Mouse (Mus musculus) megakaryocyte, embryonic 14.5 days (primary cell): Measurements from ENCODE around the gene Palmd. TPM values are rescaled to one million over a fixed set of nuclear protein-coding genes. Genes with fewer than 3 reads are reported as not detected.

Source experiments
- H3K27me3 ChIP-seq: replicated peaks from 2 replicates; pipeline ENCODE3; 2012; ENCODE audit warnings: inconsistent platforms
- H3K36me3 ChIP-seq: replicated peaks from 2 replicates; pipeline ENCODE3; 2012; ENCODE audit warnings: low read length, inconsistent platforms, mixed read lengths
- H3K4me1 ChIP-seq: 2 replicates; pipeline ENCODE4 v1.6.1; 2012; ENCODE audit warnings: inconsistent platforms
- H3K4me3 ChIP-seq: replicated peaks from 2 replicates; pipeline ENCODE3; 2012; ENCODE audit warnings: moderate library complexity, mild to moderate bottlenecking, inconsistent platforms
- H3K9me3 ChIP-seq: 2 replicates; pipeline ENCODE4 v1.6.1; 2012; ENCODE audit warnings: inconsistent platforms
- FLI1 ChIP-seq: IDR thresholded peaks from 2 replicates; pipeline ENCODE4 v1.6.1; 2012; ENCODE audit warnings: low read length, inconsistent platforms, mixed read lengths
- GATA1 ChIP-seq: IDR thresholded peaks from 3 replicates; pipeline ENCODE4 v1.6.1; 2012; ENCODE audit warnings: mixed read lengths, low read length, inconsistent platforms, borderline replicate concordance
- polyA plus RNA-seq: library from polyadenylated mRNA; stranded (reverse); fragments of >175 nt; gene quantifications from 2 replicates; pipeline ENCODE4 v1.2.3, GENCODE M21; 2012; ENCODE audit warnings: low replicate concordance; ENCODE audit not compliant: insufficient read depth

Gene Palmd
- not detected in 2 replicates for polyA plus RNA-seq

DNA sequence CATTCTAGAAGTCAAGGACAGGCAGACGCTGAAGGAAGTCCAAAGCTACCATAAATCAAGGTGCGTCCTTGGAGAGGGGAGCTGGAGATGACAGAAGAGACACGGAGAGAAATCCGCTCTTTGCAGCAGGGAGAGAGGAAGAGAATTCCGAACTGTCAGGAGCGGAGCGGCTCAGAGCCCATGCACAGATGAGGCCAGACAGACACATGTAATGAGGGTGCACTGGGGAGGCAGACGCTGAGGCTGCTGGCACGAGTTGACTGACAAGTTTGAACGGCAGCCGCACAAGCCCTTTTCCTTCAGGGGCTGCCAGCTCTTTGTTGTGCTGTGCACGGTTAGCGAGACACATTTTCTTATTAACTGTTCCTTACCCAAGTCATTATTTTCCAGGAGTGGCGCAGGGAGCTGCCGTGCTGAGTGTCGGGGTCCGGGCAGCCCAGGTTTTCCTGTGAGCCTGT, at the start of gene Palmd:
Palmd (minus strand) TSS at position 448 of the 458 bp plus-strand sequence.
- Histone ChIP-seq H3K36me3 (no peaks in the 10 kb centered on the region), H3K4me3 (peak within 1 kb of the TSS; percentile 73), H3K27me3 (peaks cover 4% of the 10 kb centered on the region), H3K4me1 (peaks cover 7% of the 10 kb centered on the region), H3K9me3 (no peaks in the 10 kb centered on the region)
- no peak for TF ChIP-seq GATA1
- TF ChIP-seq FLI1, result no peak

DNA sequence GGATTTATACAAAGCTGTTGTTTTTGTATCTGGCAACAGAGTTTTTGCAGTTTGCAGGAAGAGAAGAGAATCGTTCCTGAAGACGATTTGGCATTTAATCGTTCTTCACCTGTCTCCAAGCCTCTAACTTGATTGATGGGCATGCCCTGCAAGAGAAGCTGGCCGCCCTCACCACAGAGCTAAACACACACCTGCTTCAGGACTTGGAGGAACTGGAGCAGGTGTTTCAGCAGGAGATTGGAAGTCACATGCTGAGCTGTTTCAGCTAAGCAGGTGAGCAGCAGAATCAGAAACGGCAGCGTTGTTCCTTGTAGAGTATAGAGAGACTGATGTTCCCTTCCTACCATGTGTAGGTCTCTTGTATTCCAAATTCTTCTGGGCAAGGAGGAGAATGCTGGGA, 41.4 kb upstream of the Palmd start:
- Histone ChIP-seq H3K36me3 (no peaks in the 10 kb centered on the region), H3K27me3 (no peaks in the 10 kb centered on the region), H3K4me3 (no peak overlapping the region), H3K4me1 (no peaks in the 10 kb centered on the region), H3K9me3 (no peaks in the 10 kb centered on the region)
- TF ChIP-seq GATA1 (no peak), FLI1 (no peak)

DNA sequence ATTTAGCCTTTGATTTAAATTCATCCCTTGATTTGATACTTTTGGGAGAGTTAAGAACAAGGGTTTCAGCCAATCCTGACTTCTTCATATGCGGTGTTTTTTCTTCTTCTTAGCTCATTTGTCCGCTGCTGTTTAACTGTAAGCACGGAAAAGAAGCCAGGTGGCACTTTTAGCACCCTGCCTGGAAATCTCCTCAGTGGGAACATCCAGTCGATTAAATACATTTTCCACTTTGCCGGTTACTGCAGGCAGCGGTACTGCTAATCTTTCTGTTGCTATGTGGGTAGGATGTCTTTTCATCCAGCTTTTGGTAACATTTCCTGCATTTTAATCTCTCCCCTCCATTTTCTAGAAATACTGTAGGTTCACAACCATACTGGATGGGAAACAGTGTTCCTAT, 38.6 kb upstream of the Palmd start:
- Histone ChIP-seq H3K27me3 (no peaks in the 10 kb centered on the region), H3K4me3 (no peak overlapping the region), H3K36me3 (no peaks in the 10 kb centered on the region), H3K4me1 (no peaks in the 10 kb centered on the region), H3K9me3 (no peaks in the 10 kb centered on the region)
- TF ChIP-seq GATA1, result no peak
- no peak for TF ChIP-seq FLI1

DNA sequence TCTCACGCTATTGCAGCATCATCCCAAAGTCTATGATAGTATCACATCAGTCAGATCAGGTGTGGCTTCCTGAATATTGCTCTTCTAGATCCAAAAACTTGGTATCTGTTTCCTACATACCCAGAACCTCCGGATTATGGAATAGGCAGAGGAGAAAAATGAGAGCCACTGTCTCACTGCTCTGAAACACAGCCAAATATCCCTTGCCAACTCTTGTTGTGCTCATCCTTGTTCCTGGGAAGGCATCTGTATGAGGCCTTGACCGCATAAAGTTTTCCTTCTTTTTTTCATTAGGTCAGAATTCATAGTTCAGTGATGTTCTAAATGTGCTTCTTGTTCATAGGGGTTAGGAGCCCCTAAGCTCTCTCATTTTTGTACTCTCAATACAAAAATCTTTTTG, 37.8 kb upstream of the Palmd start:
- H3K4me1 ChIP-seq, result no peaks in the 10 kb centered on the region
- no peaks in the 10 kb centered on the region for H3K36me3 ChIP-seq

DNA sequence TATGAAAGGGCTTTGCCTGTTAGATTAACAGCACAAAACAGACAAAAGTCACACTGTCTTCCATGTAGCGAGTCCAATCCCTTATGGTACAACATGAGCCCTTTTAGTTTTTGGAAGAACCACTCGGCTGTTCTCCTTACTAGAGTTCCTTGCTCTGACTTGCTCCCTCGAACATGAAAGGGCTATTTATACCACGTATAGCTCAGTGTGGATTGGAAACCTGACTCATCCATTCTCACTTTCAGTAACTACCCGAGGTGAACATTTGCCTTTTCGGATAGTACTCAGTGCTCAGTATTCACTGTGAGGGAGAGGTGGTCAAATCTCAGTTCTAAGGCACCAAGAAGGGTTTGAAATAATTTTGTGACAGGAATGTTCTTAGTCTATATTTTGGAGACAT, 34.6 kb upstream of the Palmd start:
- no peaks in the 10 kb centered on the region for H3K27me3 ChIP-seq
- no peaks in the 10 kb centered on the region for H3K36me3 ChIP-seq
- no peaks in the 10 kb centered on the region for H3K4me1 ChIP-seq
- TF ChIP-seq FLI1 (no peak), GATA1 (no peak)
- H3K9me3 ChIP-seq, result no peaks in the 10 kb centered on the region
- H3K4me3 ChIP-seq, result no peak overlapping the region

More for the DNA sequence above, 37.8 kb upstream of the Palmd start:
- TF ChIP-seq FLI1 (no peak), GATA1 (no peak)
- Histone ChIP-seq H3K4me3 (no peak overlapping the region), H3K27me3 (no peaks in the 10 kb centered on the region), H3K9me3 (no peaks in the 10 kb centered on the region)

DNA sequence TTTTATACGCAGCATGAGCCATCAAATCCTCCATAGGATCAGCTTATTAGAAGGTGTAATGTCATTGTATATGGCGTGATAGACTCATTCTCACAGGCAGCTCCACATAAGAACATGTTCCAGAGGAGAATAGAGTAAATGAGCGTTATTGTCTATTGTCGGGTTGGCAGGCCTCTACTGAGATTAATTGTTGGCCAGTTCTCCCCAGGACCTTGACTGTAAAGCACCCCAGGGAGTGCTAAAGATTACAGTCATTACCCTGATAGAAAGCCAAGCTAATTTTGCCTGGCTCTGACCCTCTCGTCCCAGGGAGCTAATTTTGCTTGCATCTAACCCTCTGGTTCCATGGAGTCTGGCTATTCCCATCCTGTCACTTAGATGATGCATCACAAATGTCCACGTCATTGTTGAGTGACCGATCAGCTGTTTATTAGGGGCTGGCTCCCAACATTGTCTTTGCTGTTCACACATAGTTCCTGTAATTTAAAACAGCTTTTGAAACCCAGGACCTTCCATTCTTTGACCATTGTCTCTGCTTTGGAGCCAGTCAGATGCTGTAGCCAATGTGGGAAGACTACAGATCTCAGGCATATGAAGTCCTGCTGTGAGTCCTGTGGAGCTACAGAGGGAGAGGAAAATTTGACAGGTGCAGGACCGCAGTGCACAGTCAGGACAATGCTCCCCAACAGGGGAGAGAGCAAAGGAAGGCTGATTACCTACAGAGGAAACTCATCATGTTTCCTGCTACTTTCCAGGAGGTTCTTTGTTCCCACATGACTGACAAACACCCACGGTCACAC, 33.1 kb upstream of the Palmd start:
- Histone ChIP-seq H3K4me3 (no peak overlapping the region), H3K27me3 (no peaks in the 10 kb centered on the region), H3K4me1 (no peaks in the 10 kb centered on the region), H3K9me3 (no peaks in the 10 kb centered on the region), H3K36me3 (no peaks in the 10 kb centered on the region)
- TF ChIP-seq GATA1 (no peak), FLI1 (no peak)

DNA sequence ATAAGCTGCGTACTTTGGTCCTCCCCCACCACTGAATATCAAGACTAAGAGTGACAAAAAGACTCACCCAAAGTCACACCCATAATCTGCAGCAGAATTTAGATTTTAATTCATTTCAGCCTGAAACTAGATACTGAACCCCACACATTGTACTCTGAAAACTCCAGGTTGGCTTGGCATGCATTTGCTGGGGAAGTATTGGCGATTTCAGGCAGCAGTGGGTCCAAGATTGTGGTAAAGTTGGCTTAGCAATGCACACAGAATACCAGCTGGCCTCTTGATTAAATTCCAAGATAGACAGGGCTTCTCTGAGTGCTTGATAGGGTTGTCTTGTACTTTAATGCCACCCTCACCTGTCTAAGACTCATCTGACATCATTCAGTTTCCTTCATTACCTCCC, 24.2 kb upstream of the Palmd start:
- H3K9me3 ChIP-seq, result peaks cover 7% of the 10 kb centered on the region; the same call in 1 of the 2 replicates
- no peaks in the 10 kb centered on the region for H3K36me3 ChIP-seq
- H3K27me3 ChIP-seq, result no peaks in the 10 kb centered on the region
- H3K4me3 ChIP-seq, result no peak overlapping the region
- no peaks in the 10 kb centered on the region for H3K4me1 ChIP-seq
- no peak for TF ChIP-seq GATA1
- TF ChIP-seq FLI1, result no peak

DNA sequence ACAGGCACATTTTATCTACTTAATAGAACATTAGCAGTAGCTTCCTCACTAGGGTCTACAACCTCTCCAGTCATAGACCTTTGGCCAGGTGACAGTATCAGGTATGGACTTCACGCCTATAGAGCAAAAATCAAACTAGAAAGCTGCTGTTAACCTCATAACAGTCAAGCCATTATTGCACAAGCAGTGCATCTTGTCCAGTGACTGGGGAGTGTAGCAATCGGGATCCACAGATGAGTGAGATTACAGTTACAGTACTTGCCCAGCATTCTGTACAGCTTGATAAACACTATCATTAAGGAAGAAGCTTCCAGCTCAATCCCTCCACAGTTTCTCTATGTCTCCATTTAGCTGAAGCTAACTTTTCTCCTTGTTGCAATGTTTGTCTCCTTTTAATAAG, 22.4 kb upstream of the Palmd start:
- H3K36me3 ChIP-seq, result no peaks in the 10 kb centered on the region
- TF ChIP-seq GATA1 (no peak), FLI1 (no peak)
- no peak overlapping the region for H3K4me3 ChIP-seq
- H3K4me1 ChIP-seq, result no peaks in the 10 kb centered on the region
- peaks cover 7% of the 10 kb centered on the region; the same call in 1 of the 2 replicates for H3K9me3 ChIP-seq
- H3K27me3 ChIP-seq, result no peaks in the 10 kb centered on the region

DNA sequence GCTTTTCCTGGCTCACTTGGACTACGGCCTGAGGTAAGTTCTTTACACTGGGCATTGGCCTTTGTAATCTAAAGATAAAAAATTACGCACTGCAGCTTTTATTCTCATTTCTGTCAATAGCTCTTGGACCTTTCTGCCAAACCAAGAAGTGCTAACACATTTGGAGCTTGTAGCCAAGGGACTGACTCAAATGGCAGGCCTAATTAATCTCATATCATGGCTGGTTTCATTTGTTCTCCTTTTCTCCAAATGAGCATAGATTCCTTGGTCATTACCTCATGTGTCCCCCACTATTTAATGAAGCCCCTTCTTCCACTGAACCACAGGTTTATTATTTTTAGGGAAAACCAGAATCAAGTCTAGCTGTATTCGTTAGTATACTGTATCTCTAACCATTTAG, 19.4 kb upstream of the Palmd start:
- H3K4me3 ChIP-seq, result no peak overlapping the region
- no peak for TF ChIP-seq GATA1
- H3K27me3 ChIP-seq, result no peaks in the 10 kb centered on the region

DNA sequence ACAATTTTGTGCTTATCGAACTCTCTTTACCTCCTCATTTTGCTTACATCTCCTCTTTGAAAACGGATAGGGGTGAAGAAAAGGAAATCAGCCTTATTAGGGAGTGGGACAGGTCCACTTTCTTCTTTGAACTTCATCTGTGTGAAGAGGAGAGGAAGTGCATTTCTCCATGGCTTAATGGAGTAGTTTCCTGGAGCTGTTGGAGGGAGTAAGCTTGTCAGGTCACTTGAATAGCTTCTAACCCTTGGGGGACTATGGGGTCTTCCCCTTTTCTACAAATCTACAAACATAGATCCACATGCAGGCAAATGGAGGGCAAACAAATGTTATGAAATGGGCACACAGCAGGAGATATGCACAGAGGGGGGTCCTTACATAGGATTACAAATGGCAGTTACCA, 17.7 kb upstream of the Palmd start:
- TF ChIP-seq FLI1 (no peak), GATA1 (no peak)
- no peaks in the 10 kb centered on the region for H3K36me3 ChIP-seq

More for the DNA sequence above, 19.4 kb upstream of the Palmd start:
- Histone ChIP-seq H3K4me1 (no peaks in the 10 kb centered on the region), H3K36me3 (no peaks in the 10 kb centered on the region), H3K9me3 (peaks cover 7% of the 10 kb centered on the region; the same call in 1 of the 2 replicates)

More for the DNA sequence above, 17.7 kb upstream of the Palmd start:
- Histone ChIP-seq H3K4me3 (no peak overlapping the region), H3K4me1 (no peaks in the 10 kb centered on the region), H3K27me3 (no peaks in the 10 kb centered on the region), H3K9me3 (peaks cover 7% of the 10 kb centered on the region; the same call in 1 of the 2 replicates)
